Mouse (Mus musculus): Measurements from ENCODE around the gene Dnase2a.

GRCm38 (mm10) chr8:84889141-84889540 is 19.2 kb upstream of the Dnase2a start:
- TF ChIP-seq CTCF (IDR thresholded peaks at IDR 0.05; ENCODE audit: insufficient read depth, low read depth, low read length) = no peak
- TF ChIP-seq POLR2A (IDR thresholded peaks at IDR 0.05; ENCODE audit: insufficient read depth, low read depth, low read length) = no peak
